Mouse (Mus musculus) neutrophil, adult 5-6 weeks (primary cell): ENCODE measurements around the gene Fam129a. TPM values are rescaled to one million over a fixed set of nuclear protein-coding genes. Genes with fewer than 3 reads are reported as not detected.
"Not testable (repeated sequence)": the region's sequence is repeated elsewhere in the genome, so short reads cannot be mapped to it uniquely, and the experiment has no call there.

ENCODE experiments used
- ATAC-seq: fragments of 151-379, 151-347 bp; 2 replicates; pipeline ENCODE4 v1.8.0; 2017; ENCODE audit warnings: mild to moderate bottlenecking, moderate TSS enrichment; ENCODE audit not compliant: insufficient number of reproducible peaks, poor library complexity, low FRiP score, severe bottlenecking; ENCODE audit errors: extremely low read depth
- total RNA-seq: library from RNA; stranded (forward); fragments of 200-1000 nt; gene quantifications from 2 replicates; pipeline ENCODE4 v1.2.3, GENCODE M21; 2017

Fam129a gene
- total RNA-seq, 1 experiment from 2014 or later, result 130 TPM

DNA sequence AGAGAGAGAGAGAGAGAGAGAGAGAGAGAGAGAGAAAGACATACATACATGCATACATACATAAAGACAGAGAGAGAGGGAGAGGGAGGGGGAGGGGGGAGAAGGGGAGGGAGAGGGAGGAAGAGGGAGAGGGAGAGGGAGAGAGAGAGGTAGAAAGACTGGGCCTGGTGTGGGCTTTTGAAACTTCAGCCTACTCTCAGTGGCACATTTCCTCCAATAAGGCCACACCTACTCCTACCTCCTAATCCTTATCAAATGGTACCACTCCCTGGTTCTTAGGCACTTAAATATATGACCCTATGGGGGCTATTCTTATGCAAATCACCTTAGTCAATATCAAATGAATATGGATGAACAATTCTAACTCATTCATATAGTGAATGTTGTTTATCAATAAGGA is 142.6 kb downstream of the Fam129a start:
- ATAC-seq, result no peak

DNA sequence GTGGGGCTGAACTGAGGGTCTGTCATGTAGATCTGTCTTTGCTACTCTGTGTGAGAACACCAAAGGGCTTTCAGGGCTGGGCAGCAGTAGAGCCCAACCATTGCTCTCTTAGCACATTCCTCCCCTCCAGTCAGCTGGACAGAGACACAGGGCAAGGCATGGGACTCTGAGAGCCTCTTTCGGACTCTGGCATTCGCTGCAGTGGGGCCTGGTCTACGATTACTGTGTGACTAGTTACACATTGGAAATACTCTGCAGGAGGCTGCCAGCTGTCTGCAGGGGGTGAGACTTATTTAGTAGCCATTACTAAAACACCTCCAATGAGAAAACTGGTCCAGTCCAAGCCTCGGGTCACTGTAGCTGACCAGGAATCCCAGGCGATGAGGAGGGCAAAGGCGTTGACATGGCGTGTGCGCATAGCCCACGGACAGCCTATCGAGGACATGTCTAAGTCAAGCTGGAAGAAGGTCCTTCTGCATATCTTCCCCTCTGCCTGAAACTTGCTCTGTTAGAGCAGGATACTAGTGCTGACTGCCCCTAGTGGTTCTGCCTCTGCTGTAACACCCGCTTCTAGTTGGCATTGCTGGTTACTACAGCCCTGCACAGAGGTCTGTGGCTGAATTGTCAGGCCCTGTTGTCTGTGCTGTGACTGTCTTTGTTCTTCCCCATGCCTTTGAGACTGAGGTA is 145.2 kb downstream of the Fam129a start:
- ATAC-seq, result peak; percentile 49; the same call in 1 of the 2 replicates

DNA sequence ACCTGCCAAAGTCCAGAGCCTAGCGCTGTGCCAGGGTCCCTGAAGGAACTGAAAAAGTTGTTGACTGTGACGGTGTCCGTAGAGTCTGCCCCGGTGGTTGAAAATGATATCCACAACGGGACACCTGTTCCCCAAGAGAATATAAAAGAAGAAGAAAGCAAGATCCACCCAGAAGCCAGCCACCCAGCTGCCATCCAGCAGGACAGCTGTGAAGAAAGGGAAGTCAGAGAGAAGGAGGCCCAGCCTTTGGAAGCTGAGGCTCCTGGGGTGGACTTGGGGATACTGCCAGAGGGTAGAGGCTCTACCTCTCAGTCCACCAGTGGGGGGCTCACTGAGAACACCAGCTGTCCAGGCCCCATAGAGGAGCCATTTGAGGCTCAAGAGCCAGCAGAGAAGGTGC is 146.6 kb downstream of the Fam129a start:
- peak; percentile 16; the same call in 1 of the 2 replicates for ATAC-seq

DNA sequence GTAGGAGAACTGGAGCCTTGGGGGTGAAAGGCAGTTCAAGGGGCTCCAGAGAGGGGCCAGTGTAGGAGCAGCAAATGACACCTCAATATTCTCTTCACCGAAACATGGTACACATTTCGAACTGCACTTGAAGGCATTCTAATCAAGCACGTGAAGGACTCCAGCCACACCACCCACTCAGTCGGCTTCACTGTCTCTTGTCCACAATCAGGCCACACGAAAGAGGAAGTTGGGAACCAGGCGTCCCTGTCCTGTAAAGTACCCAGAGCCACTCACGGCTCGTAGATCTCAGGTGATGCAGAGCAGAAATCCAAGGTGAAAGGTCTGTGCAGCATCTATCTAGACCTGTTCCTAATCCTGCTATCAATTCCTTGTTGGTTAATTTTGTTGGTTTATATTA is 147.6 kb downstream of the Fam129a start:
- ATAC-seq, result no peak

DNA sequence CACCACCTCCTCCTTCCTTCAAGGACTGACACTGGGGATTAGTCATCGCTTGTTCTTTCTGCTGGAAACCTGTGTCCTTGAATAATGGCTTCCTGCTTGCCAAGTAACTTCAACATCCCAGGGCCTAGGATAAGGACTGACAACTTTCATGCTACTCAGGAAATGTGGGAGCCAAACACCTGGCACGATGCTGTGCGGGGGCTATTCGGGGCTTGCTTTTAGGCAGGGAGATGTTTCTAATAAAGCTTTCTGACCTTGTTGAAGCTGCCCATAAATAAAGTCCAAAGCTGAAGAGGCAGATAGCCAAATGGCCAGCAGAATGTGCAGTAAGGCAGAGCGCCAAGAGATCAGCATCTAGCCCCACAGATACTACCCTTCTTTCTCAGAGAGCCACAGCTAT is 148.9 kb downstream of the Fam129a start:
- ATAC-seq, result no peak

DNA sequence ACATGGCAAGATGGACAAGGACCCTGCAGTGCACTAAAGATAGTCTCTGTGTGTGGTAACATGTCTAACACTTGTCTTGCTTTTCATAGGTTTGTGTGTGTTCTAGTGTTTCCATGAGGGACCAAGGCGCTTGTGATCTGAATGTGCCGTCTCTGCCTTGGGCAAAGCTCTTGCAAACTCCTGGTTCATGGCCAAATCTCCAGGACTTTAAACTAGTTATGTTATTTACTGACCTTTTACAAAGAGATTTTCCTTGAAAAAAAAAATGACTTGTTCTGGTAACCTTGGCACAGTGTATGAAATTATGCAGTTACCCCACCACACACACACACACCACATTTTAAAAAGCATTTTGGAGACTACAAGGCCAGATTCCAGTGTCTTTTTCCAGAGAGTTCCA is 149.6 kb downstream of the Fam129a start:
- no peak for ATAC-seq

DNA sequence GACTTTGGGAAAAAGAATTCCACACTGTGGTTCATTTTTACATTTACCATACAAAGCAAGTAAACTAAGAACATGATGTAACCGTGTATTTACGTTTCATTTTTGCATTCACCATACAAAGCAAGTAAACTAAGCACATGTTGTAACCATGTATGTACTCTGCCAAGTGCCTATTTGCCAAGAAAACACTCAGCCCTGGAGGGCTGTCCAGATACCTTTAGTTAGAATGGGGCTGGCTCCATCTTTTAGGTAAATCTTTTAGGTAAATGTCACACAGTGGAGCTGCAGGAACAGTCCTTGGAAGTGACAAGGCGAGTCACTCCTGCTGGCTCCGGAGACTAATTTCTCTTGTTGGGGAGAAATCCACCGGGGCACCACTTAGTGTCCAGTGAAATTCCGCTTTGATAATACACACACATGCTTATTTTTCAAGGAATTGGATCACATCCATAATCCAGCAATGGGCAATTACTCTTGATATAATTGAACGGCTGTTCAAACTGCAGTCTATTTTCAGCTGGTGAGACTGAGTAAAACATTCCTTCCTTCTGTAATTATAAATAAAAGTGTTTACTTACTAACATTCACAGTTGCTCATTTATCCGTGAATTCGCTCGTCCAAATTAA is 150.5 kb downstream of the Fam129a start:
- no peak for ATAC-seq

DNA sequence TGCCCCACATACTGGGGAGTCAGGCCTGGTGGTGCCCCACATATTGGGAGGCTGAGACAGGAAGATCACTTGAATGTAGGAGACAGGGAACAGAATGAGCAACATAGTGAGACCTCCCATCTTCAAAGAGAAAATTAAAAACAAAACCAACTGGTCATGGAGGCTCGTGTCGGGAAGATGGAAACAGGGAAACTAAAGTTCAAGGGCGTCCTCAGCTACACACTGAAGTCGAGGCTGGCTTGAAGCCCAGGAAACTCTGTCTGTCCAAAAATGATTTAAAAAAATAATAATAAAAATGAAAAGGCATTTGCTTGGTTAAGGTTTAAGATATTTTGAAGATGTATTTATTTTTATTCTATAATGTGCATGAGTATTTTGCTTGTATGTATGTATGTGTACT is 152.8 kb downstream of the Fam129a start:
- no peak for ATAC-seq

DNA sequence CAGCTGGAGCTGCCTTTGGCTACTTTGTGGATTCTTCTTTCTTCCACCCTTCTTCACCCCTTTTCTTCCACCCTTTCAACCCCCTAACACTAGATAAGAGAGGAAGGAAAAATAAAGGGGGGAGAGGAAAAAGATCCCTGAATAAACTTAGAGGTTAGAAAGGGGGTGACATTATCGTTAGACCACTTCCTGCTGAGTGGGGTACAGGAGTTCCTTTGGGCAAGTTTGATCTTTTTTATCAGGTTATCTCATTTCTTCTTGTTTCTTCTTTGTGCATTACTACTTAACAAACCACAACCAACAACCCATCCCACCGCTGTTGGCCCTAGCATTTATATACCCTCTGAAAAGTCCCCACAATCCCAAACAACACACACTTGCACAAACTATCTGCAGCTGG is 154.6 kb downstream of the Fam129a start:
- no peak for ATAC-seq

DNA sequence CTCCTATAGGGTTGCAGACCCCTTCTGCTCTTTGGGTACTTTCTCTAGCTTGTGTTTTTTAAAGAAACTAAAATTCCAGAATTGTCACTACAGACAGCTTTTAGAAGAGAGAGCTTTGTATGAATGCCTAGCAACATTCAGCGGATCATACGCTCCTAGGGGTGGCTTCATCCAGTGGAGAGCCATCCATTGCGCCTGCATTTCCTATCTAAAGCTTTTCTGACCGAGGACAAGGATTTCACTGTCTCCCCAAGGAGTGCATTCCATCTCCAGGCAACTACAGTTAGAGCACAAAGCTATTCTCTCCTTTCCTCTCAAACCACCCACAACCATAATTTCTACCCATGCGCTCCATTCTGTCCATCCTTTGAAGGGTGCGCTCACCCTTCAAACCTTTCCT is 155.4 kb downstream of the Fam129a start:
- no peak for ATAC-seq

DNA sequence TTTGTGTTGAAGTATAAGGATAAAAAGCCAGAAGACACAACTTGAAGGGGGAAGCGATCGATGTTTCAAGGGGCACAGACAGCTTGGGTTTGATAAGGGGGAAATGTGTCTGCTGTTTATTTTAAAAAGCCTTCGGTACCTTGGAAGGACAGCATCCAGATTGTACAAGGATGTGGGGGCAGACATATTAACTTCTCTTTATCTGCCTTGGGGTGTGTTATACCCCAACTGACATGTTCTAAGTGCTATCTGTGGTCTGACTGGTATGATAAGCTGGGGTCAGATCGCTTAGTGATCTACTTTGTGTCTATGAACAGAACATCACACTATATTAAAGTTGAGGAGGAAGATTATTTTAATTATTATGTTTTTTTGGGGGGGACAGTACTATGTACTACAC is 157.2 kb downstream of the Fam129a start:
- ATAC-seq, result no peak

DNA sequence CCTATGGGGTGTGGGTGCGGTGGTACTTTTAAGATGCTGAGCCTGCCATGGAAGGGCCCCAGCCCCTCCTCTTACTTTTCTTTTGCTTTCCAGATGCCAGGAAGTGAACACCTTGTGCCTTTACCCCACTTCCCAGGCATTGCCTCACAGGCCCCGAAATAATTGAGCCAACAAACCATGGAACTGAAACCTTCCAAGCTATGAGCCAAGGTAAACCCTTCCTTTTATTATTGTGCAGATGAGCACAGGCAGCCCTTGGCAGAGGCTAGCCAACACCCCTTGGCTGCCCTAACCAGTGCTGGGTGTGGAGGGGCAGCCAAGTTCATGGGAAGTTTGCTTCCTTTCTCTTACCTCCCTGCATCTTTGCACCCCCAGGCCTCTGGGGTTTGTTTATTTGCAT is 166.2 kb downstream of the Fam129a start:
- ATAC-seq, result no peak

DNA sequence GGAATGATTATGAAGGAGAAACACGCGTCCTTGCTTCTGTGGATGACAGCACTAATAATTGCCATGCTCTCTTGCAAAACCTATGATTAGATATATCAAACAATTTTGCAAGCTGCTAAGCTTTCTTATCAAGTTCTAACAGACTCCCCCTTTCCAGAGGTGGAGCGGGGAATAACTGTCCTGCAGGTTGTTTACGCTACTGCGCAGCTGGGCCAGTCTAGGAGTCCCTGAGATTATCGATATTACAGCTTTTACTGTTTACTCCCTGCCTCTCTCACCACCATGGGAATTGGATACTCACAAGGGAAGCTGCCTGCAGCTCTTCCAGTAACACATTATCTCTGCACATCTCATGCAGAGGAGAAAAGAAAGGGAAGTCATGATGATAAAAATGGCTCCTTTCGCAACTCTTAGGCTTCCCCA is 170.2 kb downstream of the Fam129a start:
- no peak for ATAC-seq

DNA sequence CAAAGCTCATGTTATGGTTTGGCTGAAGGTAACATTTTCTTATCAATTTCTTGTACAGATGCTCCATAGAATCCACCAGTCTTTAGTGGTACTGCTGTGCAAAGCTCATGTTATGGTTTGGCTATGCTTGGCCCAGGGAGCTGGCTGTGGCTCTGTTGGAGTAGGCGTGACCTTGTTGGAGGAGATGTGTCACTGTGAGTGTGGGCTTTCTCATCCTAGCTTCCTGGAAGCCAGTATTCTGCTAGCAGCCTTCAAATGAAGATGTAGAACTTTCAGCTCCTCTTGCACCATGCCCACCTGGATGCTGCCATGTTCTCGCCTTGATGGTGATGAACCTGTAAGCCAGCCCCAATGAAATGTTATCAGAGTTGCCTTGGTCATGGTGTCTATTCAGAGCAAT is 178.9 kb downstream of the Fam129a start:
- not testable (repeated sequence) for ATAC-seq

DNA sequence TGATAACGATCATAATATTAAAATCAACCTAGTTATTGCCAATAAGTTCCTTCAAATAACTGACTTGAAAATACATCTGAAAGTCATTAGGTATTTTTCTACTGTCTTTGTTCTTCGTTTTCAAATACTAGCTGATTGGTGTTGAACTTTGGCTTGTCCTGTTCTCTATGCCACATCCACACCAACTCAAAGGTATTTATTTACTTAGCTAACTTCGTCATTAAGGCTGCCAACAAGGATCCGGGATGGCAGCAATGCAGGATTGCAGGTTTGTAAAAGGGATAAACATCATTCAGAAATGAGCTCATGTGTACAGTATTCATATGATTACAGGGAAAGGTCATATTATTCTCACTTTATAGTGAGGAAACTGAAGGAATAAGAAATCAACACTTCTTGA is 182.0 kb downstream of the Fam129a start:
- ATAC-seq, result no peak

DNA sequence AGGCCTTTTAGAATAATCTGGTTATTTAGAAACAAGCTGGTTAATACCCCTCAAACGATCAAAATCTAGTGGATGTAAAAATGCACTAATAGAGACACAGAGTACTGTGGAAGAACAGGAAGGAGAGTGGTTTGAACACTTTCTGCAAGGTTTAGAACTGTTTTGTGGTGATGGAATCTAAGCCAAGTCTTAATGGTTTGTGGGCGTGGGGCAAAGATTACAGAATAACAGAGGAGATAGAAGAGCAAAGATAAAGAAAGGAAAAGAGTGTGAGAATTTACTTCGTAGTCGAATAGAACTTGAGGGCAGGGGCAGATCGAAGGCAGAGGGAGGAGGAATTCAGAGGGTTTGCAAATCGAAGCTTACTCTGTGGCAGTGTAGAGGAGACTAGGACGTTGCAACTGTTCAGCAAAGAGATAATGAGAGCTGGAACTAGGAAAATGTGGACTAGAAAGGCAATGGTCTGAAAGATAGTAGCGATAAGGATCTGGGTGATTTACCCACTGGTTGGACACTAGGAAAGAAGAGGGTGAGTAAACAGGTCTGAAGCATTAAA is 182.5 kb downstream of the Fam129a start:
- no peak for ATAC-seq

DNA sequence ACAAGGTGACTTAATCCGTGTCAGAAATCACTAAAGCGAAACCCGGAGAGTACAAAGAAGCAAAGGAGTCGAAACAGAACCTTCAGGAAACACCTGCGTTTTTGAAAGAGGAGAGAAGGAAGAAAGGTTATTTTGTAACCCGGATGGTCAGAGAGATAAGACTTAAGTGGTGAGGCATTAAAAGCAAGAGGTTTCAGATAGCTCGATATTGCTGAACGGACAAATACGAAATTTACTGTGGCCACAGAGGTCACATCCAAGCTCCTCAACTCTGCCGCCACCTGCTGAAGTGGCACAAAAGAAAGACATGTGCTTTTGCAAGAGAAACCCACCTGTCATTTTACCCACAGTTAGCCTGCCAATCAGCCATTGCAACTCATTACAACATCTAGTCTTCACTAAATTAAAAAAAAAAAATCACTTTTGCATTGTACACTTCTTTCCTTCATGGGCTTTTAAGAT is 183.1 kb downstream of the Fam129a start:
- no peak for ATAC-seq

DNA sequence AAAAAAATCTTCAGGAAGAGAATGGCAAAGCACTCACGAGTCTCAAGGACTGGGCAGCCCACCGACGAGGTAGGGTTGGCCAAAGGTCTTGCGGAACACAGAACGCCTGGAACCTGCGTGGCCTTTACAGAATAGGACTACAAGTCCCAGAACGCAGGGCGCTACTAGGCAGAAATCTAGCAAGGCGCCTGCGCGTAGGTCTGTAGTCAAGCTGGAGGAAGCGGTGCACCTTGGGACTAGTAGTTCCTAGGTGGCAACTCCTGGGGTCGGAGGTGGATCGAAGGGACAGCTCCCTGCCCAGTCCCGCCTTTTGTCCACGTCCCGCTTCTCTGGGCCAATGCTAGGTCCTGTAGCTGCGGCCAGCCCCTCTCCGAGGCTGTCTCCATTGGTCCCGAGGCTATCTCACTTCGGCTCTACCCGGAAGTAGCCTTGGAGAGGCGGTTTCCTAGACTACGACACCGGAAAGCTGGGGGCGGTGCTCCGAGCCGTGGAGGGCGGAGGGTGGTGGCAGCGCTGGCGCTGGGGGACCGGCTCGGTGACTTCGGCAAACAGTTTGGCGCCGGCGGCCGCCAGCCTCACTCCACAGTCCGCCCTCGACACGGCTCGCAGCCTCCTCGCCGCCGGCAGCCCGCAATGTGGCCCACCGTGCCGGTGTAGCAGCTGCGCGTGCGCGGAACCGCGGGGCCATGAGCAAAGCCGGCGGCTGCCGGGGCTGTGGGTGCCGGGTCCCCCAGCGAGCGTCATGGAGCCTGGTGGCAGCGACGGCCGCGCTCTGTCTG is 184.1 kb downstream of the Fam129a start, which contains the start of gene Edem3:
Edem3 (plus strand) TSS at position 491 of the 779 bp plus-strand sequence.
- peak; percentile 96 for ATAC-seq

DNA sequence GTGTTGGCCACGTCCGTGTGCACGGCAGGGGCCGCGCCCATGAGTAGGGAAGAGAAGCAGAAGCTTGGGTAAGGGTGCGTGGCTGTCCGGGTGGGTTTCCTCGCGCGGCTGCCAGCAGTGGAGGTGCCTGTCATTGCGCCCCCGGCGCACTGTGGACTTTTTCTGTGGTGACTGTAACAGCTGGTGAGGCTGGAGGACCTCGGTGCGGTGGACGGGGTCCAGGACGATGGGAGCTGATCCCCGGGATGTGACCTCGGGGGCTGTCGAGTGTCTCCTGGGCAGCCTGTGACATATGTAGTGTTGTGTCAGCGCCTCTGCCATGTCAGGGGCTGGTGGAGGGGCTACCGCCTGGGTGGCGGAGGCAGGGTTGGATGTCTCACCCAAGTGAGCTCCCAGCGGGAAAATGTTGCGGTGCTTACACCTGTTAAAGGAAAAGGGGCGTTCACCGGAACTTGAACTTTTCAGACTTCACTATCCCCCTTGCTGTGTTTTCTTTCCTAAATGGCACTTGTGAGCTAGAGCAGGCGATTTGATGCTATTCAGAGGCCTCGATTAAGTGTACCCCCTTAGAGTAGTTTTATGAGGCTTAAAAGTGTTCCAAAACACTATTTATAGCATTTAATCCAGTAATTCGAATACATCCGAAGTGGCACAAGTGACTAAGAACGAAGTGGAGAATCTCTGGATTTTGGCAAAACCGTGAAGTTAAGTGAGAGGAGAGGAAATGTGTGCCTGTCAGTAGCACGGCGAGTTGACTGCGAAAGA is 184.9 kb downstream of the Fam129a start:
- no peak for ATAC-seq
